Mouse (Mus musculus) cerebellum, adult 8-10 months (tissue): ENCODE results near the gene Olfm2.
"Not testable (repeated sequence)": the region's sequence is repeated elsewhere in the genome, so short reads cannot be mapped to it uniquely, and the experiment has no call there.

Experiments
- DNase-seq: peaks from one replicate; pipeline ENCODE4 v3.0.0; 2022

Olfm2 gene

DNA sequence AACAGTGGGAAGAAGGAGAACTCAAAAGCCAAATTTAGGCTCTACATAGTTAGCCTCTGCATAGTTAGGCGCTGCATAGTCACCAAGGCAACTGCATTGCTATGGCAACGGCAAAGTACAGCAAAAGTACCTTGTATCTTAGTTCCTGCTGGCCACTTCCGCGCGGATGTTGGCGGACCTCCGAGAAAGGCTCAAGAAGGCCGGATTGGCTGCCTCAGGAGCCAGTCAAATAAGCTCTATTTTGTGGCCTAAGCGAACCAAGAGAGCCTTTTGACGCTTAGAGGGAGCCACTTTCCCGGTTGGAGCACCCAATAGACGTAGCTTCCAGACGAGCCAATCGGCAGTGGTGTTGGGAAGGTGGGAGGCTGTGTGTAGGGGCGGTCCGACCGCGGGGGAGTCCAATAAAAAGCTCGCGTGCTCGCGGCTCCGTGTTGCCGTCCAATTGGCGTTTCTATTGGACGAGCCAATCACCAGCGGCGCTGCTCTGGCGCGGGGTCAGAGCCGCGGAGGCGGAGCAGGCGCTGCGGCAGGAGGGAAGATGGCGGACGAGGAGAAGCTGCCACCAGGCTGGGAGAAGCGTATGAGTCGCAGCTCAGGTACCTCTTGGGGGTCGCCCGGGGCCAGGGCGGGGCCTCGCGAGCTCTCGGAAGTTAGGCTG, 94.4 kb downstream of the Olfm2 start, which contains the start of gene Pin1:
Pin1 (plus strand) TSS at position 494 of the 658 bp plus-strand sequence.
- peak; percentile 98 for DNase-seq

DNA sequence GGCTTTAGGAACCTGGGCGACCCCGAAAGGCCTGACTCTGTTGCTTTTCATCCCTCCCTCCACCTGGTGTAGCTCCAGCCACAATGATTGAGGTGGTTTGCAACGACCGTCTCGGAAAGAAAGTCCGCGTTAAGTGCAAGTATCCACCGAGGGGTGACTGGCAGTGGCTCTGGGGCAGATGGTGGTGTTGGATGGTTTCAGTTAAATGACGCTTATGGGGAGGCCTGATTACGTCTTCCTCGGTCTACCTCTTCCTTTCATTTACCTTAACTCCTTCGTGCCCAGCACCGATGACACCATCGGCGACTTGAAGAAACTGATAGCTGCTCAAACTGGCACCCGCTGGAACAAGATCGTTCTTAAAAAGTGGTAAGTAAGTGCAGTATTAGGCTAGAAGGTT, 101.0 kb downstream of the Olfm2 start:
- DNase-seq, result no peak

DNA sequence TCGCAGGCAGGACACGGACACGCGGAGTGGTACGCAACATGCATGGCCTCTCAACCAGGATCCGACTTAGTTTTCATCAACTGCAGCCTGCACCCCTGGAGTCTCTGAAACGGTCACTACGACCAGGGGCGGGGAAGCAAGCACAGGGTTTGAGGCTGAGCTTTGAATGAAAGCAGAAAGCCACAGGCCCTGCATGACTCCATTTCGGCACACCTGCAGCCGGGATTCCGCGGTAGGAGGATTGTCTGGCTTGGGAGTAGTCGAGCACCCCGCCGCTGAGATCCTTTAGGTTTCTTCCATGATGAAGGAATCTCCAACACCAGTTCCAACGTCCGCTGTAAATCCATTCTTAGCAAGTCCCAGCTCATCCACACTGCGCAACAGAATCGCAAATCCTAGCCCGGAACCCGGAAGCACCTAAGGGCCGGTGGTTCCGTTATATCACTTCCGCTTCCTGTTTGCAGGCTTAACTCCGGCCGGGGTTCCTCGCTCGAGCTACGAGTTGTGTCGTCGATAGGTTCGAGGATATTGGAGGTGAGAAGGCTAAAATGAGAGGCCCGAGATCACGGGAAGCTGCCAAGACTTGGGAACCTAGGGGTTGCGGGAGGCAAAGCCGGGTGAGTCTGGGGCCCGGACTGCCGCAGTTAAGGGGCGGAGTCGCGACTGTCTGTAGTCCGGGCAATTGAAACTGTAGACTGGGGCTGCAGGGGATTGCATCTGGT, 101.6 kb downstream of the Olfm2 start, which contains the start of gene Fbxl12:
Fbxl12 (minus strand) TSS at position 408 of the 722 bp plus-strand sequence.
- peak; percentile 66 for DNase-seq

DNA sequence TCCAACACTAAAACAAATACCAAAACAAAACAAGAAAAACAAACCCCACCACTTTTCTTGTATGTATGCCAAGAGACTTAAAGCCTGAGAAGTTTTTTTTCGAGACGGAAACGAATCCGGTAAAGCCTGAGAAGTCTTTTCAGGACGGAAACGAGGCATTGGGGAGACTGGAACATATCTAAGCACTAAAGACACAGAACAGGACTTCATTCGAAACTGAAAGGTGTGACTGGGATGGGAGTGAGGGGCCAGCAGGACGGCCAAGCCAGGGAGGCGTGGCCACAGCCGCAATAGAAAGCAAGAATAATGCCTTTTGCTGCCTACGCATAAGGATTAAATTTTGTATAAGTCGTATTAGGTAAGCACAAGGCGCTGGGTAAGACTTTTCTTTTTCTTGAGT, 102.4 kb downstream of the Olfm2 start:
- DNase-seq, result no peak

DNA sequence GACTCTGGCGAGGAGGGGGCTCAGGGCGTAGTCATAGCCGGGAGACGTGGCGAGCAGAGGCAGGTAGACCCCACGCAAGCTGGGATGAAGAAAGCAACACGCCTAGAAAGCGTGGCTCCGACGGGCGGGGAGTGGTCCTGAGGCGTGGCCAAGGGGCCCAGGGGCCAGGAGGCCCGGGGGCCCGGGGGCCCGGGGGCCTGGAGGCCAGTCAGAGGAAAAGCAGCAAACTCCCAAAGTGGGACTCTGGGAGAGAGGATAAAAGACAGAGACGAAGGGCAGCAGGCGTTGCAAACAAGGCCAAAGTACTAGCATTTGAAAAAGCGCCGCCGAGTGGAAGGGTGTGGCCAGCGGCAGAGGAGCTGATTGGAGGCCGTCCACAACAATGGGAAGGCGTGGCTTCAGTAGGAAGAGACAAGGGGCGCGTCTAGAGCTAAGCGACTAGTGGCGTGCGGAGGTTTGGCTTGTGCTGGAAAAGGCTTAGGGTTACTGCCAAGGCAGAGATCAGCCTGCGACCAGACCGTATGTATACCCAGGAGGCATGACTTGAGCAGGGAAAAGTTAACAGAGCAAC, 103.2 kb downstream of the Olfm2 start:
- no peak for DNase-seq

DNA sequence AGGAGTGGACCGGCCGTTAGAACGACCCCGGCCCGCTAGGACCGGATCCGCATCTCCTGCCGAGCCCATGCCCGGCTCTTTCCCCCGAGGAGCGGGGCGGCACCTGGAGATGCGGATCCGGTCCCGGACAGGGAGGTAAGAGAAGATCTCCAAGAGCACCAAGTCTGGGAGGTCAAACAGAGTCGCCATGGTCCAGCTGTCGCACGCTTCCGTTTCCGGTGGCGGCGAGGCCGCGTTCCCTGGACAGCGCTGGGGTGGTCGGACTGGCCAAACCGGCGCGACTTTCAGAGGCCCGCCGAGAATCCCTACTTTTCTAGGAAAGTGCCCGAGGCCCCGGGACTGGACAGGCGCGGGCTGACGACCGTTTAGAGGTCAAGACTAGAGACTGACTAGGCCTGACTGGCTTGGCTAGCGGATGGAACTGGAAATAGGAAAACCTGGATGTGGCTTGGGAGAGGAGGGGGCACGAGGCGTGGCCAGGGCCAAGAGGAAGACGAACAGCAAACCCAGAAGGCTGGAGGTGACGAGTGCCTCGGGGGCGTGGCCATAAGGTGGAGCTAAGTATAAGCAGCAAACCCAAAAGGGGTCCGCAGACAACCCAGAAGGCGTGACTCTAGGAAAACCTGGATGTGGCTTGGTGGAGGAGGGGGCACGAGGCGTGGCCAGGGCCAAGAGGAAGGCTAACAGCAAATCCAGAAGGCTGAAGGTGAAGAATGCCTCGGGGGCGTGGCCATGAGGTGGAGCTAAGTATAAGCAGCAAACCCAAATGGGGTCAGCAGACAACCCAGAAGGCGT, 103.9 kb downstream of the Olfm2 start, which contains the start of gene Ubl5:
Ubl5 (plus strand) TSS at position 778 of the 795 bp plus-strand sequence.
- DNase-seq, result no peak

DNA sequence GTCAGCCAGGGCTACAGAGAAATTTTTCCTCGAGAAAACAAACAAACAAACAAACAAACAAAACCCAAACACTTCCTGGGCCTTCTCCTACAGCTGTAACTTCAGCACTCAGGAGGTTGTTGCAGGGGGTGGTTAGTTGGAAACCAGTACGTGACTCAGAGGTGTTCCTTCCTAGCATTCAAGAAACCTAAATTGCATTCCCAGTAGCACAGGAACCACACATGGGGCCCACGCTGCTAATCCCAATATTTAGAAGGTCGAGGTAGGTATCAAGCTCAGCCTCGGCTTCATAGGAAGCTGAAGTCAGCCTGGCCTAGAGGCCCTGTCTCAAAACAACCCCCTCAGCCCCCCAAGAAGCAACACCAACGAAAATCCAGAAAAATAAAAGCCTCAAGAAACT, 104.6 kb downstream of the Olfm2 start:
- DNase-seq, result no peak

DNA sequence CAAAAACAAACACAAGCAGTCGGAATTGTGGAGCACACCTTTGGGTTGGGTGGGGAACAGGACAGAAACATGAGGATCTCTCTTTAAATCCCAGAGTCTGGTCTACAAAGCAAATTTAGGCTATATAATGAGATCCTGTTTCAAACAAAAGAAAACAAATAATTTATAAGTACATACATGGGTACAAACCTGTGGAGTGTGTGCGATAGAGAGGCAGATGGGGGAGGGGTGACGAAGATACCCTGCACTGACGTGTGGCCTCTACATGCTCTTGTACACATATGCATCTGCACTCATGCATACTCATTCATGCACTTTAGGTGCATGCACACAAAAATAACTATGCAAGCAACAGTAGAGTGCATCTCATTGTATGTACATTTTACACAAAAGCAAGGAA, 106.7 kb downstream of the Olfm2 start:
- DNase-seq, result no peak

DNA sequence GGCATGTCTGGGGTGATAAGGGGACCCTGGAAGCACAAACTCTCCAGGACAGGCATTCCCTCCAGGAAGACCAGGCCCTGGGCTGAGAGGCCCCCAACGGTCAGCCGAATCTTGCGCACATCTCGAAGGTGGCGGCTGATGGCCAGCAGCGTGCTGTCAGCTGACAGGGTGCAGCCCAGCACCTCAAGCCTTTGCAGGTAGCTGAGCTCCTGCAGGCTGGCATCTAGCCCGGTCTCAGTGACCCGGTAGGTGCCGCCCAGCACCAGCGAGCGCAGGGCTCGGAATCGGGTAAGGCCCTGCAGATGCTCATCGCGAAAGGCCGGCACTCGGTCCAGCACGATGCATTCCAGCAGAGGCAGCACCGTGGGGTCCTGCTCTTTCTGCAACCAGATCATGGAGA, 107.6 kb downstream of the Olfm2 start:
- DNase-seq, result no peak

DNA sequence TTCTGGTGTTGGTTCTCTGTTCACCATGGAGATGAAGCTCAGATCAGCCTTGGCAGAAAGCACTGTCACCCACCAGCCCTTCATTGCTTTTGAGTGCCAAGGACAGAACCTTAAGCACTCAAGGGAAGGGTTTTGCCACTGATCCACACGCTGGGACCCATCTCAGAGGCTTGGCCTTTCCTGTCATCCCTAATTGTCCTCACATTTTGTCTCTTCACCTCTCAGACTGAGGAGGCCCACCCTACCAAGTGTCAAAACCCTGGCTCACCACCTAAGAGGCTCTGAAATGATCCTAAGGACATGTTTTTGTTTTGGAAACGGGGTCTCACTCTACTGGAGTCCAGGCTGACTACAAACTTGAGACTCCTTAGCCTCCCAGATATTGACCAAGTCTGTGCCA, 109.4 kb downstream of the Olfm2 start:
- DNase-seq, result no peak

DNA sequence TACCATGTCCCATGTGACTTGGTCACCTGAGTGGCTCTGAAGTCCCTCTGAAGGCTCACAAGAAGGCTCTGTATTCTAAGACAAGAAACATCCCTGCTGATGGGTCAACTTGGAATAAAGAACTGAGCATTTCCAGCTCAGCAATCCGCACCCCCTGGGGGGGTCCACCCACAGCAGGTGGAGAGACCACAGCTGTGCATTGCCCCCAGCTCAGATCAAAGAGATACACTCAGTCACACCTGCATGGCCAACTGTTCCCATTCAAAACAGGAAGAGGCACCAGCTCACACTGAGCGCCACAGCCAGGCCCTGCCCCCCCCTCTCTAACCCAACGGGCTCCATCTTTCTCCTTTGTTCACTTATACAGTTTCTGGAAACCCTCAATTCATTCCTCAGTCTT, 109.9 kb downstream of the Olfm2 start:
- DNase-seq, result no peak

DNA sequence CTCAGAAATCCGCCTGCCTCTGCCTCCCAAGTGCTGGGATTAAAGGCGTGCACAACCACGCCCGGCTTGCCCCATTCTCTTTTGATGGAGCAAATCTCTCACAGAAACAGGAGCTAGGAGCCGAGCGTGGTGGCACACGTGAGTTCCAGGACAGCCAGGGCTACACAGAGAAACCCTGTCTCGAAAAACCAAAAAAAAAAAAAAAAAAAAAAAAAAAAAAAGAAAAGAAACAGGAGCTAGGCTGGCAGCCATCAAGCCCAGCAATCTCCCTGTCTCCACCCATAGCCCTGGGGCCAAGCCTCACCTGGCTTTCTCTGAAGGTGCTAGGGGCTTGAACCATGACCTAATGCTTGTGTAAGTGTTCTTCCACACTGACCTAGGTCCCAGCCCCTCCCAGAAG, 110.5 kb downstream of the Olfm2 start:
- not testable (repeated sequence) for DNase-seq

DNA sequence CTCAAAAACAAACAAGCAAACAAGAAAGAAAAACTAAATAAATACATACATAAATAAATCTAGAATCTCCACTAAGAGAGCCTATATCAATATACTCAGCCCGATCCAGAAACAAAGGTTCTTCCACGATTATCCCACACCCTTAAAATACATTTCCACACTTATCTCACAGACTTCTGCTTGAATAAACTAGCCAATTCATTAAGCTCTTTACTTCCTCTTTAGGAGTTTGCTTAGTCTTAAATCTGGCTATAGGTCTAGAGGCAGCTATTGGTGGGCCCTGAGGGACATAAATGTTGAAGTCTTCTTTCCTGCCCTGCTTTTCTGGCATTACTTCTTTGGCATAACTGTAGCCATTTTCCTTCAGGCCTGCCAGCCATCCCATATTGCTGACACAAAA, 114.8 kb downstream of the Olfm2 start:
- no peak for DNase-seq
